Mouse (Mus musculus) heart, postnatal 36 days (tissue): ENCODE measurements around the gene Apmap. TPM values are rescaled to one million over a fixed set of nuclear protein-coding genes. Genes with fewer than 3 reads are reported as not detected.

ENCODE experiments used
- total RNA-seq, 2 experiments: library from RNA; stranded (reverse); gene quantifications; 2 replicates each; pipeline ENCODE4 v1.2.3; 2021

The Apmap gene
- total RNA-seq, 2 experiments from 2014 or later: 48.8 to 54.6 TPM

Other genes with a start within 250 kb of the Apmap start
- gene 3300002I08Rik, start 245.8 kb downstream of the Apmap start, total RNA-seq: 1 to 10 TPM; 1.7 to 2.9 TPM
- gene Zfp442, start 157.1 kb downstream of the Apmap start, total RNA-seq: 1 to 10 TPM; 5.4 to 6.7 TPM
- gene Zfp345, start 123.5 kb downstream of the Apmap start, total RNA-seq: under 1 TPM in 1 of 2 experiments, not detected in 1; 0.17 TPM
- not detected for gene Cst7, start 38.2 kb downstream of the Apmap start, total RNA-seq
- 100 to 1,000 TPM; 257 to 310 TPM for gene Acss1, start 59.9 kb upstream of the Apmap start, total RNA-seq
- gene Vsx1, start 80.8 kb upstream of the Apmap start, total RNA-seq: not detected
- 10 to 100 TPM; 14.3 to 16.0 TPM for gene Entpd6, start 140.5 kb upstream of the Apmap start, total RNA-seq
- 100 to 1,000 TPM; 559 to 572 TPM for gene Pygb, start 178.2 kb upstream of the Apmap start, total RNA-seq